Mouse (Mus musculus) liver, postnatal 0 days (tissue): ENCODE measurements around the gene Qrsl1. TPM values are rescaled to one million over a fixed set of nuclear protein-coding genes. Genes with fewer than 3 reads are reported as not detected.
A peak's percentile ranks its signal among the peaks of the same experiment; 100 is the strongest.

ENCODE experiments used
- ATAC-seq: fragments of 200-750 bp; cut with Nextera tagmentation; 2 replicates; pipeline ENCODE4 v1.8.0; 2017; ENCODE audit warnings: mild to moderate bottlenecking, moderate library complexity
- DNase-seq: peaks from one replicate; pipeline ENCODE4 v3.0.0-alpha.2; 2016
- H3K27ac ChIP-seq: fragments of 300-500 bp; sonication (generic); 2 replicates; pipeline ENCODE4 v1.5.1; 2014; ENCODE audit warnings: antibody characterized with exemption, moderate library complexity, mild to moderate bottlenecking, low read depth
- H3K27me3 ChIP-seq: fragments of 300-500 bp; sonication (generic); 2 replicates; pipeline ENCODE4 v1.6.1; 2014; ENCODE audit warnings: low read length, control low read depth, mixed read lengths; ENCODE audit not compliant: insufficient read depth
- H3K36me3 ChIP-seq: fragments of 300-500 bp; sonication (generic); replicated peaks from 2 replicates; pipeline ENCODE4 v1.6.1; 2014; ENCODE audit warnings: mild to moderate bottlenecking, control low read depth, low read length, moderate library complexity, mixed read lengths; ENCODE audit not compliant: insufficient read depth
- H3K4me1 ChIP-seq: fragments of 300-500 bp; sonication (generic); 2 replicates; pipeline ENCODE4 v1.6.1; 2014; ENCODE audit warnings: antibody characterized with exemption, mild to moderate bottlenecking, control low read depth; ENCODE audit not compliant: insufficient read depth
- H3K4me2 ChIP-seq: fragments of 300-500 bp; sonication (generic); 2 replicates; pipeline ENCODE4 v1.6.1; 2014; ENCODE audit warnings: low read depth, mild to moderate bottlenecking, low read length, moderate library complexity, mixed read lengths
- H3K4me3 ChIP-seq: fragments of 300-500 bp; sonication (generic); 2 replicates; pipeline ENCODE4 v1.5.1; 2014; ENCODE audit warnings: low read depth, low read length
- H3K9ac ChIP-seq: fragments of 300-500 bp; sonication (generic); replicated peaks from 2 replicates; pipeline ENCODE4 v1.6.1; 2014; ENCODE audit warnings: mild to moderate bottlenecking, moderate library complexity
- H3K9me3 ChIP-seq: fragments of 300-500 bp; sonication (generic); 2 replicates; pipeline ENCODE4 v1.6.1; 2016; ENCODE audit warnings: mild to moderate bottlenecking, control low read depth, low read length, mixed read lengths
- CTCF ChIP-seq: sonication (generic); IDR thresholded peaks from 2 replicates; pipeline ENCODE4 v1.5.1; 2016; ENCODE audit warnings: antibody characterized with exemption, low read depth
- EP300 ChIP-seq: IDR thresholded peaks from 2 replicates; pipeline ENCODE4 v1.6.1; 2016; ENCODE audit warnings: antibody characterized with exemption, low read depth, mild to moderate bottlenecking
- WGBS: fragments of 180-500 bp; shearing (Covaris S2); extraction: QIAGEN DNeasy Blood & Tissue Kit; methylation state at CpG from one replicate; pipeline ENCODE4 v1.1.7; 2014; ENCODE audit not compliant: insufficient replicate concordance; 5-methylcytosine and 5-hydroxymethylcytosine counted together
- polyA plus RNA-seq: library from polyadenylated mRNA; unstranded; fragments of >200 nt; fragmentation: Nextera tagmentation; extraction: Ambion mirVana; gene quantifications from 2 replicates; pipeline ENCODE4 v1.2.1, GENCODE M21; 2015

The Qrsl1 gene
- polyA plus RNA-seq, 1 experiment from 2014 or later = 7.3 TPM

GRCm38 (mm10) chr10:43923096-43923495 lies 21.6 kb upstream of the Qrsl1 start:
- peaks cover 2% of the 10 kb centered on the region; the same call in 1 of the 2 replicates for H3K36me3 ChIP-seq
- H3K4me3 ChIP-seq = no peak overlapping the region
- no peaks in the 10 kb centered on the region for H3K27me3 ChIP-seq
- no peak overlapping the region for H3K9ac ChIP-seq
- H3K4me2 ChIP-seq = no peak overlapping the region
- TF ChIP-seq CTCF (no peak), EP300 (no peak)
- H3K27ac ChIP-seq = no peak overlapping the region
- H3K9me3 ChIP-seq = no peaks in the 10 kb centered on the region
- H3K4me1 ChIP-seq = no peaks in the 10 kb centered on the region
- DNase-seq (no peak), ATAC-seq (no peak)
- 82% methylated on average over 3 of the region's 3 CpGs for whole genome bisulfite sequencing

GRCm38 (mm10) chr10:43918696-43919608 lies 17.4 kb upstream of the Qrsl1 start:
- Histone ChIP-seq H3K36me3 (0 out of 2 replicates have a peak, but pooled peaks cover 2% of the 10 kb centered on the region), H3K4me2 (no peak overlapping the region), H3K27me3 (no peaks in the 10 kb centered on the region), H3K27ac (no peak overlapping the region), H3K4me1 (no peaks in the 10 kb centered on the region), H3K9ac (no peak overlapping the region), H3K9me3 (no peaks in the 10 kb centered on the region), H3K4me3 (no peak overlapping the region)
- DNase-seq = peak; percentile 86
- WGBS = 42% methylated on average over 17 of the region's 17 CpGs
- ATAC-seq = peak; percentile 36; the same call in 1 of the 2 replicates
- TF ChIP-seq EP300 (no peak), CTCF (peak; percentile 98)

- H3K27me3 ChIP-seq = no peaks in the 10 kb centered on the region
- 33% methylated on average over 2 of the region's 2 CpGs for WGBS
- DNase-seq = no peak
- no peaks in the 10 kb centered on the region for H3K36me3 ChIP-seq
- no peak overlapping the region for H3K9ac ChIP-seq
- no peak for TF ChIP-seq CTCF
- TF ChIP-seq EP300 = no peak
- no peaks in the 10 kb centered on the region for H3K9me3 ChIP-seq
- no peaks in the 10 kb centered on the region for H3K4me1 ChIP-seq
- no peak overlapping the region for H3K27ac ChIP-seq
- no peak overlapping the region for H3K4me2 ChIP-seq
- H3K4me3 ChIP-seq = no peak overlapping the region
- ATAC-seq = no peak
These were observed 15.2 kb upstream of the Qrsl1 start for GRCm38 (mm10) chr10:43916737-43917136.

GRCm38 (mm10) chr10:43916181-43916580 lies 14.6 kb upstream of the Qrsl1 start:
- 85% methylated on average over 12 of the region's 12 CpGs for WGBS
- no peak for DNase-seq
- H3K9me3 ChIP-seq = no peaks in the 10 kb centered on the region
- H3K9ac ChIP-seq = no peak overlapping the region
- no peak overlapping the region for H3K4me2 ChIP-seq
- no peak overlapping the region for H3K27ac ChIP-seq
- H3K27me3 ChIP-seq = no peaks in the 10 kb centered on the region
- no peak overlapping the region for H3K4me3 ChIP-seq
- H3K4me1 ChIP-seq = no peaks in the 10 kb centered on the region
- no peak for TF ChIP-seq EP300
- no peak for TF ChIP-seq CTCF
- ATAC-seq = no peak
- no peaks in the 10 kb centered on the region for H3K36me3 ChIP-seq

GRCm38 (mm10) chr10:43912236-43912635 lies 10.7 kb upstream of the Qrsl1 start:
- no peak for ATAC-seq
- Histone ChIP-seq H3K36me3 (peaks cover 4% of the 10 kb centered on the region; the same call in 1 of the 2 replicates), H3K4me3 (no peak overlapping the region), H3K9ac (no peak overlapping the region), H3K4me1 (no peaks in the 10 kb centered on the region), H3K27me3 (no peaks in the 10 kb centered on the region), H3K9me3 (no peaks in the 10 kb centered on the region), H3K27ac (no peak overlapping the region), H3K4me2 (no peak overlapping the region)
- WGBS = 52% methylated on average over 3 of the region's 3 CpGs
- TF ChIP-seq EP300 = no peak
- no peak for TF ChIP-seq CTCF
- DNase-seq = no peak

GRCm38 (mm10) chr10:43910873-43911142 lies 9.3 kb upstream of the Qrsl1 start:
- no peak overlapping the region for H3K4me3 ChIP-seq
- no peaks in the 10 kb centered on the region for H3K9me3 ChIP-seq
- no peak for ATAC-seq
- no peak overlapping the region for H3K4me2 ChIP-seq
- no peak for DNase-seq
- no peaks in the 10 kb centered on the region for H3K27me3 ChIP-seq
- H3K27ac ChIP-seq = no peak overlapping the region
- peaks cover 4% of the 10 kb centered on the region; the same call in 1 of the 2 replicates for H3K36me3 ChIP-seq
- TF ChIP-seq CTCF = no peak
- TF ChIP-seq EP300 = no peak
- whole genome bisulfite sequencing = 63% methylated on average over 8 of the region's 8 CpGs
- H3K4me1 ChIP-seq = no peaks in the 10 kb centered on the region
- H3K9ac ChIP-seq = no peak overlapping the region
